Mouse (Mus musculus) cerebellum, adult 9-10 months (tissue): ENCODE measurements at regions not wholly inside any gene's neighbourhood (a gene's known extent, or its start where the extent isn't known, plus 50 kb on each side); places are given as distances from the start of the nearest gene placed in this dataset.
"Not testable (repeated sequence)": the region's sequence is repeated elsewhere in the genome, so short reads cannot be mapped to it uniquely, and the experiment has no call there.

Source experiments
- DNase-seq: peaks from one replicate; pipeline ENCODE4 v3.0.0; 2022

DNA sequence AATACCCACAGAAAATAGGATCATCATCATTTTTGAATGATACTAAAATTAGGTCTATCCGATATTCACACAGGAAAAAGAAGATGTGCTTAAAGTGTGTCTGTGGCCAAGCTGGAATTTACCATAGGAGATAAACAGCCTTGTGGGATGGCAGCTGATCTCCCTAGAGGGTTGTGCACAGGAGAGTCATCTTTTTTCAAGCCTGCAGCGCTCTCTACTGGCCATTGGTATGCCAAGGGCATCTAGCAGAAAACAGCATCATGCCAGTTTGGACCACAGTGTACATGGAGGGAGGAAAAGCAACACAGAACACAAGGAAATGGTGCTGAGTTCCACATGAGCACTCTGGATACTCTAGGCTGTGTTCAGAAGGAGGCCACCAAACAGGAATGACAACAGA lies 74.1 kb upstream of the Diaph3 start:
- DNase-seq: peak; percentile 11

GRCm38 (mm10) chr14:87217042-87217441 lies 76.0 kb upstream of the Diaph3 start:
- no peak for DNase-seq

DNA sequence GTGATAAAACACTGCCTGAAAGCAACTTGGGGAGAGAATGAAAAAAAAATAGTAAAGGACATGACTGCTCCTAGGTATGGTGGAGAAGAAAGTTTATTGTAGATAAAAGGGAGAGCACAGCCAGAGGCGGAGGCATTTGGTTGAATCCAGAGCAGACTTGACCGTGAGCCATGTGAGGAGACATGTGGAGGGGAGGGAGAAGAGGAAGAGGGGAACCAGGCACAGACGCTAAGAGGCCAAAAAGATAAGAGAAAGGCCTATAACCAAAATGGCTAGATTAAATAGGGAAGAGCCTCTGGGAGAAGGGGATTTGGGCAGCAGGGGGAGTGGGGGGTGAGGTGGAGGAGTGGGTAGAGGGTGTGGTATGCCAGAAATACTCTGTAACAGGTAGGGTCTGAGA lies 78.9 kb upstream of the Diaph3 start:
- no peak for DNase-seq

GRCm38 (mm10) chr14:87224870-87225269 lies 83.8 kb upstream of the Diaph3 start:
- DNase-seq: no peak

- no peak for DNase-seq
Observed at GRCm38 (mm10) chr14:87249258-87249657, 108.2 kb upstream of the Diaph3 start.

GRCm38 (mm10) chr14:87255484-87256208 lies 114.6 kb upstream of the Diaph3 start:
- no peak for DNase-seq

DNA sequence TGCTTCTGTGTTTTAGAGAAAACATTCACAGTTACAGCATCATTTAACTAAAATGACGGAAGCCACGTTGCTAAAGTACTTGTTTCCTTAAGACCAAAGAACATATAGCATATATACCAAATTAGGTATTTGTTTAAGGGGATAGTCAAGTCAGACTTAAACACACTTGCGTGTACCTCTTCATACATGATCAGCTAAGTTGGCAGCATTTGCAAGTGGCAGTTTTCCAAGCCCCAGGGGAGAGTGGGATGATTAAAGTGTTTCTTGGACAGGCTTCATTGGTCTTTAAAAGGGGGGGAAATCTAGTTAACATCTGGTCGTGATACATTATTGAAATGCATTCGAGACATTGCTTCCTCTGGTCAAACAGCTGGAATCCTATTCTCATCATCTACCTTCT lies 120.7 kb upstream of the Diaph3 start:
- DNase-seq: no peak

DNA sequence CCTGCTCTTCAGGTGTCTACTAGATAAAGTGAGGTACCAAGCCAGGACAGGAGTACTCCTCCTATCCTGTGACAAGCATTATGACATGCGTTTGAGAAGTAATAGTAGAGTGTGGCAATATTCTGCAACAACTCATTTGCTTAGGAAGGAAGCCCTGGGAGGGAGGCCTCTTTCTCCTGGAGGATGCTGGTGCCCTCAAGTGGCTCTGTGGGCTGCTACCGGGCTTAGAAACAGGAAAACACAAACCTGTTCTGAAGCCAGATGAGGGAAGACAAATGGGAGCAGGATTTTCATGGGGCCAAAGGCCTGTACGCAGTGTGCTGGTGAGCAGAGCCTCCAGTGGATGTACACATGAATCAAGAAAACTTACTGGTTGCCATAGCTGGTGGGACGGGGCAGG lies 123.8 kb upstream of the Diaph3 start:
- no peak for DNase-seq

GRCm38 (mm10) chr14:87266309-87266708 lies 125.3 kb upstream of the Diaph3 start:
- DNase-seq: no peak

DNA sequence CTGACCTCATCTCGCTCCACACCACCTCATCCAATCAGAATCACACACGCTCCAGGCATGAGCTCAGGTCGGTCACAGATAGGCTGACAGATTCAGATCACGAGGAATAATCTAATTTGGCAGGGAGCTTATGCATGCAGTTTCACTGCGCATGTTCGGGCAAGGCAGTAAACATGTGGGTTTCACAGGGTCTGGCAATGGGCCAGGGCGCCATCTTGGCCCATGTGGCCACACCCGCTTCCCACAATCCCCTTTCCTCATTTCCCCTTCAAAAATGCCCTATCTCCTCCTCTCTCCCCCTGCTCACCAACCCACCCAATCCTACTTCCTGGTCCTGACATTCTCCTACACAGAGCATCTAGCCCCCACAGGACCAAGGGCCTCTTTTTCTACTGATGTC lies 127.2 kb upstream of the Tdrd3 start:
- not testable (repeated sequence) for DNase-seq

- DNase-seq: no peak
Observed at GRCm38 (mm10) chr14:87289708-87290243, 126.7 kb upstream of the Tdrd3 start.

GRCm38 (mm10) chr14:87295206-87295605 lies 121.2 kb upstream of the Tdrd3 start:
- DNase-seq: no peak

DNA sequence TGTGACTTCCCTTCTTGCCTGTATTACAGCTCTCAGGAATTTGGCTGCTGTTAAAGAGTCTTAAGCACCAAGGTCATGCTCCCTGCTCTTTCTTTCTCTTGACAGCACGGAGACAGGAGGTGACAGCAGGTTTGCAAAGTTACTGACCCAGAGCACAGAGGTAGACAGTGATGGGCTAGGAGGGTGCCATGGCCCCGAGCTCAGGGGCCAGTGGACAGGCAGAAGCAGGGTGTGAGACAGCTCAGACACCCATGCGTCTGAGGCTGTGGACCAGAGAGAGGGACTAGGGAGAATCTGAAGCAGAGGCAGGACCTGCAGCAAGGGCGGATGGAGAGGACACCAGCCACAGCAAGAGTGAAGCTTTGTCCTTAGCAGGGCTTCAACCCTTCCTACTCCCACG lies 119.3 kb upstream of the Tdrd3 start:
- DNase-seq: no peak

DNA sequence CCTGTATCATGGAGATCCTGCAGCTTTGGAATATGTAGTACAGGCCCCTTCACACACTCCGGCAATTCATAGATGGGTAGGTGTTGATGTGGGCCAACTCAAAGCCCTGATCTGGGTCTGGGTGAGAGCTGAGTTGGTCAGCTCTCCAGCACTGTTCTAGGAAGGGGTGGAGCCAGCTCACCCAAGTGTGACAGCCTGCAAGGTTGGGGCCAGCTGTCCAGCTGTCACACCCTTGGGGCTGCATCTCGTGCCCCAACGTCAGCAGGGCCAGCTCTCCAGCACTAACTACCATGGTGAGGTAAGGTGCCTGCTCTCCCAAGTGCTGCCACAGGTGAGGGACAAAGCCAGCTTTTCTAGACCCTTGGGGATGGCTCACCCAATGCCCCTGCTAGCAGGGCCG lies 115.6 kb upstream of the Tdrd3 start:
- DNase-seq: no peak

DNA sequence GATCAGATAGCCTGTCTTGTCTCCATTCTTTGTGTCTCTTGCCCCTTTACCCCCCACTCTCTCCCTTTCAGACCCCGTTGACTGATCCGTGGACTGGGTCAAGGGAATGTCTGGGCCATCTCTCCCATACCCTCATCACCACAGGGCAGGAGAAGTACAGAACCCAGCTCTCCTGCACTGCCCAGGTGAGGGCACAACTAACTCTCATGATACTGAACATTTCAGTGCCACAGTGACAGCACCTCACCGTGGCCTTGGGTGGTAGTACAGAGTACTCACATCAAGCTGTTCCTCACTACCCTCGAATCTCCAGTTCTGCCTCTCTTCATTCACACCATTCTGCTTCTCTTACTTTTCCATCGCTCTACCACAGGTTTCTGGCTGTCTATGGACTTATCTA lies 114.9 kb upstream of the Tdrd3 start:
- DNase-seq: no peak

- no peak for DNase-seq
Observed at GRCm38 (mm10) chr14:87305481-87305880, 111.0 kb upstream of the Tdrd3 start.

GRCm38 (mm10) chr14:87306011-87306410 lies 110.4 kb upstream of the Tdrd3 start:
- DNase-seq: no peak

DNA sequence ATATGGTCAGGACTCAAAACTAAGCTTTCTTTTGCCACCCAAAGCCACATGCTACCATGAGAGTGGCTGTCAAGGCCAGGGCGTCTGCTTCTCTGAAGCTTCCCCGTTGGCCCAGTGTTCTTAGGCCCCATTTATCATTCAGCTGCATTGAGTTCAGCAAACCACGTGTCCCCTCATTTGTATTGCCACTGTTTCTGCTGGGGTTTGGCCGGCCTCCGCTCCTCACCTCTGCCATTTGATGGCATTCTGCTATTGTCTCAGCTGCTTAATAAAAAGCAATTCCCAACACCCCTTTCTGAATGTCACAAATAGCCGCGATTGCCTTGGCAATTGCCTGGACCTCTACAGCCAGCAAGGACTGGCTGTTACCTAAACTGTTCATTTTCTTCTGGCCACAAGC lies 108.4 kb upstream of the Tdrd3 start:
- DNase-seq: no peak

GRCm38 (mm10) chr14:87312318-87312717 lies 104.1 kb upstream of the Tdrd3 start:
- no peak for DNase-seq

GRCm38 (mm10) chr14:87314999-87315732 lies 101.3 kb upstream of the Tdrd3 start:
- peak; percentile 64 for DNase-seq

DNA sequence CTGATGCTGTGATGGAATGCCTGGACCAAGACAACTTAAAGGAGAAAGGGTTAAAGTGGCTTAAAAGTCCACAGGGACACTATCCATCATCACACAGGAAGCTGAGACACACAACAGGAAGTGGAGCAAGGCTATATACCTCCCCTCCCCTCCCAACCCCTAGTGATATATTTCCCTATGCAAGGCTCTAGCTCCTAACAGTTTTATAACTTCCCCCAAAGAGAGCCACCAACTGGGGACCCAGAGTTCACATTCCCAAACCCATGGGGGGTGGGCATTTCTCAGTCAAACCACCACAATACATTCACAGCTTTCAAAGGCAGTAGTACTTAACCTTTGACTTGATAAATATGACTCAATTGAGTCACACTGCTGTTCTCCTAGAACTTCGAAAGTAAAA lies 88.6 kb upstream of the Tdrd3 start:
- DNase-seq: no peak

DNA sequence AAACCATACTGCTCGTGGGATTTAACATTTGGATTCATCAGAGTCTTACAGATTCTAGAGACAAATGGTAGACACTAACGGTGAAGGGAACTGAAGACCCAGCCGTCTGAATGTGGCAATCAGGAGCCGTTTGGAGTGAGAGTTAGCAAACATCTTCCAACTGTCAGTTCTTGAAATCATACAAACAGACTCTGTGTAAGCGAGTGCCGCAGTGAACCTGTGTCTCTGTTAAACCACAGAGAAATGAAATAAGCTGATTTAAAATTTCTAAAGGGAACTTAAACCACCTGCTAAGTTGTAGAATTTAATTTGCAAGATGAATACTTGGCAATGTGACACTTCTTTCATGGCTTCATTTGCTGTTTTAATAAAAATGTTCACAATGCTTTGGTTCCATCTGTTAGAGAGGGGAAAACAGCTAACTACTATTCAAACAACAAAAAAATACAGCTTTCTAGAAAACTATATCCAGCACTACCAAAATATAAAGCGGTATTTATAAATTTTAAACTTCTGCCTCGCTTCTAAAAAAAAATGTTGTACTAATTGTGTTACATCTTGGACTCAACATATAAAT lies 78.4 kb upstream of the Tdrd3 start:
- DNase-seq: no peak

DNA sequence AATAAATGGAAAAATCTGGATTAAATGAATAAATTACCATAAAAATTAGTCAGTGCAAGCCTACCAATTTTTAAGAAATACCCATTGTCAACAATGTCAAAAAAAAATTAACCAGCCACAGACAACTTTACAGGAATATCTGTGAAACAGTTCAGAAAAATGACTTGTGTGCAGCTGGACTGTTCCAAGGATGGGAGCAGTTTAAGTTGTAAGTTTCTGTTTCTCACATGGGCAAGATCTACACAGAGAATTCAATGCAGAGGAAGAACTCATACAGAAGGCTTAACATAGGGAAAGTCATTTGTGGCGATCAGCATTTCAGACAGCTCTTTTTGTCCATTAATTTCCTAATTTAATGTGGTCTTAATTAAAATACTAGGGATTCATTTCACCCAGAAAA lies 71.9 kb upstream of the Tdrd3 start:
- no peak for DNase-seq

DNA sequence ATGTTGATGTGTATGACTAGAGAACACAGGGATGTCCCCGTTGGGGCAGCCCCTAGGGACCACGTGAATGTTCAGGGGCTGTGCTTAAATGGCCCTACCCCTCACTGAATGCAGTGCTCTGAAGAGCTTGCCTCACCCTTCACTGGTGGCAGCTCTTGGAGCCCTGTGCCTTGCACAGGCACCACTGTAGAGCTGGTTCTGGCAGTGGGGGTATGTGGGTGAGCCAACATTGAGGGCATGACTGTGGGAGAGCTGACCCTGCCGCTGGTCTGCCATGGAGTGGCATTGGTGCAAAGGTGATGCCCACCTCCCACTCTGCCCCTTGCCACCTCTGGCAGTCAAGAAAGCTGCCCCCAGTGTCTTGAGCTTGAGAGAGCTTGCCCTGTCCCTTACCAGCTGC lies 69.6 kb upstream of the Tdrd3 start:
- DNase-seq: no peak
